Mouse (Mus musculus) cortical plate, adult 2 months (tissue): Measurements from ENCODE around the gene Patj. TPM values are rescaled to one million over a fixed set of nuclear protein-coding genes. Genes with fewer than 3 reads are reported as not detected.
"Not testable (repeated sequence)": the region's sequence is repeated elsewhere in the genome, so short reads cannot be mapped to it uniquely, and the experiment has no call there.

ENCODE experiments used
- H3K27ac ChIP-seq: fragments of 200-500 bp; 2 replicates; pipeline ENCODE4 v1.5.1; 2012; ENCODE audit warnings: low read length, control low read depth, inconsistent platforms; ENCODE audit not compliant: insufficient read depth
- H3K4me1 ChIP-seq: fragments of 200-500 bp; 2 replicates; pipeline ENCODE4 v1.6.1; 2011; ENCODE audit warnings: low read length; ENCODE audit not compliant: control insufficient read depth, insufficient read depth
- H3K4me3 ChIP-seq: fragments of 200-500 bp; 2 replicates; pipeline ENCODE4 v1.5.1; 2011; ENCODE audit warnings: mild to moderate bottlenecking, low read length, control low read depth; ENCODE audit not compliant: insufficient read depth
- CTCF ChIP-seq: fragments of 200-500 bp; IDR thresholded peaks from 2 replicates; pipeline ENCODE4 v1.5.1; 2011; ENCODE audit warnings: mild to moderate bottlenecking, control low read depth, low read length; ENCODE audit not compliant: insufficient read depth; ENCODE audit errors: extremely low read depth
- POLR2A ChIP-seq: fragments of 200-500 bp; IDR thresholded peaks from 2 replicates; pipeline ENCODE4 v1.6.1; 2011; ENCODE audit warnings: mild to moderate bottlenecking, low read length, control low read depth; ENCODE audit not compliant: insufficient read depth; ENCODE audit errors: extremely low read depth
- polyA plus RNA-seq: library from polyadenylated mRNA; depleted of rRNA; stranded (reverse); fragments of >200 nt; gene quantifications from 2 replicates; pipeline ENCODE4 v1.2.3, GENCODE M21; 2012

The Patj gene
- polyA plus RNA-seq, 1 experiment = 6.0 TPM

- Histone ChIP-seq H3K27ac (no peak overlapping the region), H3K4me1 (no peaks in the 10 kb centered on the region), H3K4me3 (no peak overlapping the region)
- no peak for TF ChIP-seq POLR2A
- TF ChIP-seq CTCF = no peak
Observed at GRCm38 (mm10) chr4:98693465-98694185, 298.0 kb downstream of the Patj start.

- Histone ChIP-seq H3K4me3 (no peak overlapping the region), H3K27ac (no peak overlapping the region), H3K4me1 (no peaks in the 10 kb centered on the region)
- no peak for TF ChIP-seq POLR2A
- no peak for TF ChIP-seq CTCF
Observed at GRCm38 (mm10) chr4:98697932-98698331, 302.3 kb downstream of the Patj start.

- Histone ChIP-seq H3K27ac (no peak overlapping the region), H3K4me3 (no peak overlapping the region), H3K4me1 (no peaks in the 10 kb centered on the region)
- TF ChIP-seq POLR2A (no peak), CTCF (no peak)
Observed at GRCm38 (mm10) chr4:98698921-98699320, 303.3 kb downstream of the Patj start.

GRCm38 (mm10) chr4:98700156-98700555 is 304.6 kb downstream of the Patj start:
- Histone ChIP-seq H3K4me1 (no peaks in the 10 kb centered on the region), H3K27ac (no peak overlapping the region), H3K4me3 (no peak overlapping the region)
- TF ChIP-seq POLR2A (no peak), CTCF (no peak)

GRCm38 (mm10) chr4:98702201-98702894 is 306.8 kb downstream of the Patj start:
- Histone ChIP-seq H3K27ac (no peak overlapping the region), H3K4me1 (no peaks in the 10 kb centered on the region), H3K4me3 (no peak overlapping the region)
- TF ChIP-seq CTCF (peak; percentile 96), POLR2A (no peak)

- TF ChIP-seq POLR2A (no peak), CTCF (no peak)
- Histone ChIP-seq H3K27ac (no peak overlapping the region), H3K4me1 (no peaks in the 10 kb centered on the region), H3K4me3 (no peak overlapping the region)
Observed at GRCm38 (mm10) chr4:98710891-98711290, 315.3 kb downstream of the Patj start.

- Histone ChIP-seq H3K27ac (no peak overlapping the region), H3K4me1 (no peaks in the 10 kb centered on the region), H3K4me3 (no peak overlapping the region)
- no peak for TF ChIP-seq POLR2A
- TF ChIP-seq CTCF = no peak
Observed at GRCm38 (mm10) chr4:98717735-98718546, 322.4 kb downstream of the Patj start.

GRCm38 (mm10) chr4:98718547-98718917 is 322.9 kb downstream of the Patj start:
- TF ChIP-seq CTCF (no peak), POLR2A (no peak)
- no peak overlapping the region for H3K27ac ChIP-seq
- H3K4me1 ChIP-seq = no peaks in the 10 kb centered on the region
- H3K4me3 ChIP-seq = no peak overlapping the region

- no peak overlapping the region for H3K27ac ChIP-seq
- no peak overlapping the region for H3K4me3 ChIP-seq
- H3K4me1 ChIP-seq = no peaks in the 10 kb centered on the region
- TF ChIP-seq CTCF = peak; percentile 82
- no peak for TF ChIP-seq POLR2A
Observed at GRCm38 (mm10) chr4:98722454-98722853, 326.9 kb downstream of the Patj start.

GRCm38 (mm10) chr4:98724682-98725081 is 329.1 kb downstream of the Patj start:
- H3K4me1 ChIP-seq, H3K4me3 ChIP-seq, H3K27ac ChIP-seq: not testable (repeated sequence)
